Mouse (Mus musculus): ENCODE results near the gene Sdhb. TPM values are rescaled to one million over a fixed set of nuclear protein-coding genes. Genes with fewer than 3 reads are reported as not detected.

The Sdhb gene
- polyA plus RNA-seq, 1 experiment from 2014 or later = 430 TPM

DNA sequence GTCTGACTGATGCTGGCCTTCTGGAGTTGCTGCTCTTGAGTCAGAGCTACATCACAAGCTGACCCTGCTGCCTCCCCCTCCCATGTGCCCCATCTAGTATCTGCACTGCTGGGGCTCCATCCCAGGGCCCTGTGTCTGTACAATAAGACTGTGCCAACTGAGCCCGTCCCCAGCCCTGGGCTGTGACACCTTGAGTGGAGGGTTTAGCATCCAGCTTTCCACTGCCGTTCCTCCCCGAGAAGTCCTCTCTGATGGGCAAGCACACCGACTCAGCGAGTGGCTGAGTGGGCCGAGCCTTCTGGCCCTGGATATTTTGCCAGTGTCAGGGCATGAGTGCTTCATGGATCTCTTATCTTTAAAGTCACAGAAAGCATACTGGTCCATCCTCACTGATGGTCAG is 13.4 kb downstream of the Sdhb start:
- no peak overlapping the region for H3K4me2 ChIP-seq (ENCODE audit: low read depth, low read length)
- H3K4me1 ChIP-seq (ENCODE audit: control insufficient read depth, insufficient read depth, low read length) = no peaks in the 10 kb centered on the region
- no peaks in the 10 kb centered on the region for H3K9me3 ChIP-seq (replicated peaks; ENCODE audit: control insufficient read depth, low read length)
- H3K9ac ChIP-seq (replicated peaks; ENCODE audit: low read length) = no peak overlapping the region
- H3K4me3 ChIP-seq (ENCODE audit: low read depth, low read length) = no peak overlapping the region
- H3K36me3 ChIP-seq (replicated peaks; ENCODE audit: control insufficient read depth, insufficient read depth, low read depth, low read length) = peaks cover 25% of the 10 kb centered on the region
- no peak overlapping the region for H3K27ac ChIP-seq (replicated peaks; ENCODE audit: low read depth, low read length)
- H3K27me3 ChIP-seq (ENCODE audit: control insufficient read depth, insufficient read depth, low read length) = no peaks in the 10 kb centered on the region
- ATAC-seq (replicated peaks; ENCODE audit: insufficient number of reproducible peaks, low FRiP score, low TSS enrichment, low read depth) (no peak), DNase-seq (ENCODE audit: low spot score) (no peak)
- WGBS = 95% methylated on average over 6 of the region's 6 CpGs

DNA sequence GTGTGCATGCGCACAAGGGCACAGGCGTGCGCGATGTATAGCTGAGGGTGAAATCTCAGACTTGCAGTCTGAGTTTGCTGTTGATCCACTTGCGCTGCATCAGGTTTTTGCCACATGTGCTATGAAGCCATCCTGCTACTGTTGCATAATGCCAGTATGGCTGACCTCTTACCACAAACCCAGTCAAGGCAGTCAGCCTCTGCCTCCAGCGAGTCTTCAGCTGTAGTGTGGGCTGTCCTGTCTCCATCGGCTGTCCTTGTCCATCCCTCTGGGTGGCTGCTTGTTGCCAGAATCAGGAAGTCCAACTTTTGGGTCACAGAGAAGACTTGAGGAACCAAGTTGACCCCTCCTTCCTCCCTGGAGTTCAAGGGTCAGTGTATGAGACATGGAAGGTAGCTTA is 14.4 kb downstream of the Sdhb start:
- Histone ChIP-seq H3K36me3 (replicated peaks; ENCODE audit: control insufficient read depth, insufficient read depth, low read depth, low read length) (peaks cover 26% of the 10 kb centered on the region), H3K4me2 (ENCODE audit: low read depth, low read length) (no peak overlapping the region), H3K9me3 (replicated peaks; ENCODE audit: control insufficient read depth, low read length) (no peaks in the 10 kb centered on the region), H3K27ac (replicated peaks; ENCODE audit: low read depth, low read length) (no peak overlapping the region), H3K4me1 (ENCODE audit: control insufficient read depth, insufficient read depth, low read length) (no peaks in the 10 kb centered on the region), H3K4me3 (ENCODE audit: low read depth, low read length) (no peak overlapping the region), H3K27me3 (ENCODE audit: control insufficient read depth, insufficient read depth, low read length) (no peaks in the 10 kb centered on the region), H3K9ac (replicated peaks; ENCODE audit: low read length) (no peak overlapping the region)
- ATAC-seq (replicated peaks; ENCODE audit: insufficient number of reproducible peaks, low FRiP score, low TSS enrichment, low read depth) (no peak), DNase-seq (ENCODE audit: low spot score) (no peak)
- 95% methylated on average over 7 of the region's 7 CpGs for WGBS

DNA sequence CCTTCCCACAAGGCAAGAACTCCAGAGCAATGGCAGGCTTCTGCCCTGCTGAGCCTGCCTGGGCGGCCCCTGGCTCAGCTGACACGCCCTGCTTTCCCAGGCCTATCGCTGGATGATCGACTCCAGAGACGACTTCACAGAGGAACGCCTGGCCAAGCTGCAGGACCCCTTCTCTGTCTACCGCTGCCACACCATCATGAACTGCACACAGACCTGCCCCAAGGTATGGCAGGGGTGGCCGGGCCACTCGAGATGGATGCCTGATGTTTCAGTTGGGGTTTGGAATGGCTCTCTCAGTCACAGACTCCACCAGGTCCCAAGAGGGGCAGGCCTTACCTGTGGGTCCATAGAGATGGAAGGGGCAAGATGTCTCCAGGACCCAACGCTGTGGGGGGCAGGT is 16.3 kb downstream of the Sdhb start:
- 90% methylated on average over 10 of the region's 10 CpGs for WGBS
- no peak for ATAC-seq (replicated peaks; ENCODE audit: insufficient number of reproducible peaks, low FRiP score, low TSS enrichment, low read depth)
- H3K36me3 ChIP-seq (replicated peaks; ENCODE audit: control insufficient read depth, insufficient read depth, low read depth, low read length) = peaks cover 24% of the 10 kb centered on the region

DNA sequence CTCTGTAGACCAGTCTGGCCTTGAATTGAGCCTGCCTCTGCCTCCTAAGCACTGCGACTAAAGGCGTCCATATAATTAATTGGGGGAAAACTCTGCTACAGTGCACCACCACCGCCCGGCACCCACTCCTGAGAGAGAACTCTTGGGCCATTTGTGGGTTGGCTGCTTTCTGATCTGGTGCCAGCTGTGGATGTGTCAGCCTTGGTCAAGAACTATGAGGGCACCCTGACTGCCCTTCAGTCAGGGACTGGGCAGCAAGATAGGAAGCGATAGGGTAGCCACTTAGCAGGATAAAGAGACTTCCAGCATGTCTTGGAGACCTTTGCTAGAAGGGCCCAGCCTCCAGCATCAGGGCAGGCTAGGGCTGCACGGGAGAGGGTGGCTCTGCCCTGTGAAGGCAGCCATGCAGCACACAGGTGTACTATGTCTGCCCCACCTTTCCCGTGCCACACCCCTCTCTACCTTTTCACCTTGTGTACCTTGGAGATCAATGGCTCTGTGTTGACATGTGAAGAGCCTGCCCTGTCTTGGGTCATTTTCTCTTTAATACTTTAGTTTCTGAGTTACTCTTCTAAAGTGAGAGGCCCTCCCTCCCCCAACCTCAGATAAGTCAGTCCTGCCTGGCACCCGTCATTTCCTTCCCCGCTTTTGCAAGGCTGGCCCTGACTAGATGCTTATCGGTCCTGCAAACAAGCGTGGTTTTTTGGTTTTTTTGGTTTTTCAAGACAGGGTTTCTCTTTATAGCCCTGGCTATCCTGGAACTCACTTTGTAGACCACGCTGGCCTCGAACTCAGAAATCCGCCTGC is 17.1 kb downstream of the Sdhb start:
- Histone ChIP-seq H3K4me3 (ENCODE audit: low read depth, low read length) (no peak overlapping the region), H3K27me3 (ENCODE audit: control insufficient read depth, insufficient read depth, low read length) (no peaks in the 10 kb centered on the region), H3K36me3 (replicated peaks; ENCODE audit: control insufficient read depth, insufficient read depth, low read depth, low read length) (peaks cover 21% of the 10 kb centered on the region), H3K4me1 (ENCODE audit: control insufficient read depth, insufficient read depth, low read length) (no peaks in the 10 kb centered on the region), H3K9me3 (replicated peaks; ENCODE audit: control insufficient read depth, low read length) (no peaks in the 10 kb centered on the region), H3K9ac (replicated peaks; ENCODE audit: low read length) (no peak overlapping the region), H3K4me2 (ENCODE audit: low read depth, low read length) (no peak overlapping the region), H3K27ac (replicated peaks; ENCODE audit: low read depth, low read length) (no peak overlapping the region)
- ATAC-seq (replicated peaks; ENCODE audit: insufficient number of reproducible peaks, low FRiP score, low TSS enrichment, low read depth) (no peak), DNase-seq (ENCODE audit: low spot score) (no peak)
- WGBS = 92% methylated on average over 14 of the region's 14 CpGs

More for the DNA sequence above, 16.3 kb downstream of the Sdhb start:
- Histone ChIP-seq H3K27ac (replicated peaks; ENCODE audit: low read depth, low read length) (no peak overlapping the region), H3K9ac (replicated peaks; ENCODE audit: low read length) (no peak overlapping the region), H3K27me3 (ENCODE audit: control insufficient read depth, insufficient read depth, low read length) (no peaks in the 10 kb centered on the region), H3K4me2 (ENCODE audit: low read depth, low read length) (no peak overlapping the region), H3K9me3 (replicated peaks; ENCODE audit: control insufficient read depth, low read length) (no peaks in the 10 kb centered on the region), H3K4me1 (ENCODE audit: control insufficient read depth, insufficient read depth, low read length) (no peaks in the 10 kb centered on the region), H3K4me3 (ENCODE audit: low read depth, low read length) (no peak overlapping the region)
- DNase-seq (ENCODE audit: low spot score) = no peak

DNA sequence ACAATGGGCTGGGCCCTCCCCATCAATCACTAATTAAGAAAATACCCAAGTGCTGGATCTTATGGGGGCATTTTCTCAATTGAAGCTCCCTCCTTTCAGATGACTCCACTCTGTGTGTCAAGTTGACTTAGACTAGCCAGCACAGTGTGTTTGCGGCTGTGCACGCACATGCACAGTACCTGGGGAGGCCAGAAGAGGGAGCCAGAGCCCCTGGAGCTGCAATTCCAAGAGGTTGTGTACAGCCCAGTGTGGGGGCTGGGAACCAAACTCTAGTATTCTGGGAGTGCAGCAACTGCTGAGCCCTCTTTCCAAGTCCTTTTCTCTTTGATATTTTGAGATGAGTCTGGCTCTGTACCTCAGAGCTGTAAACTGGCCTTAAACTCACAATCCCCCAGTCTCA is 20.6 kb downstream of the Sdhb start:
- 91% methylated on average over 2 of the region's 2 CpGs for WGBS
- H3K4me2 ChIP-seq (ENCODE audit: low read depth, low read length) = no peak overlapping the region
- ATAC-seq (replicated peaks; ENCODE audit: insufficient number of reproducible peaks, low FRiP score, low TSS enrichment, low read depth) = no peak
- no peaks in the 10 kb centered on the region for H3K27me3 ChIP-seq (ENCODE audit: control insufficient read depth, insufficient read depth, low read length)
- no peak for DNase-seq (ENCODE audit: low spot score)
- peaks cover 8% of the 10 kb centered on the region for H3K36me3 ChIP-seq (replicated peaks; ENCODE audit: control insufficient read depth, insufficient read depth, low read depth, low read length)
- no peak overlapping the region for H3K27ac ChIP-seq (replicated peaks; ENCODE audit: low read depth, low read length)
- no peak overlapping the region for H3K4me3 ChIP-seq (ENCODE audit: low read depth, low read length)
- H3K4me1 ChIP-seq (ENCODE audit: control insufficient read depth, insufficient read depth, low read length) = no peaks in the 10 kb centered on the region
- H3K9me3 ChIP-seq (replicated peaks; ENCODE audit: control insufficient read depth, low read length) = no peaks in the 10 kb centered on the region
- no peak overlapping the region for H3K9ac ChIP-seq (replicated peaks; ENCODE audit: low read length)

DNA sequence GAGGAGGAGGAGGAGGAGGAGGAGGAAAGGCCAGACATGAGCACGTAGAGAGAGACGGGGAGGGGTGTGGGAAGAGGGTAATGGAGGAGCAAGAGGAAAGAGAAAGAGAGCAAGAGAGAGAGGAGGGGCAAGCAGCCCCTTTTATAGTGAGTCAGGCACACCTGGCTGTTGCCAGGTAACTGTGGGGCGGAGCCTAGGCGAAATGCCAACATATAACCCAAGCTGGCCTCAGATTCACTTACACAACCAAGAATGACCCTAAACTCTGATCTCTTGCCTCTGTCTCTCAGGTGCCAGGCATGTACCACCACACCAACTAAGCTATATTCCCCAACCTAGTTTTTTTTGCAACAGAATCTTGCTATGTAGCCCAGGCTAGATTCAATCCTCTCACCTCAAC is 21.8 kb downstream of the Sdhb start:
- no peak overlapping the region for H3K27ac ChIP-seq (replicated peaks; ENCODE audit: low read depth, low read length)
- ATAC-seq (replicated peaks; ENCODE audit: insufficient number of reproducible peaks, low FRiP score, low TSS enrichment, low read depth) = no peak

DNA sequence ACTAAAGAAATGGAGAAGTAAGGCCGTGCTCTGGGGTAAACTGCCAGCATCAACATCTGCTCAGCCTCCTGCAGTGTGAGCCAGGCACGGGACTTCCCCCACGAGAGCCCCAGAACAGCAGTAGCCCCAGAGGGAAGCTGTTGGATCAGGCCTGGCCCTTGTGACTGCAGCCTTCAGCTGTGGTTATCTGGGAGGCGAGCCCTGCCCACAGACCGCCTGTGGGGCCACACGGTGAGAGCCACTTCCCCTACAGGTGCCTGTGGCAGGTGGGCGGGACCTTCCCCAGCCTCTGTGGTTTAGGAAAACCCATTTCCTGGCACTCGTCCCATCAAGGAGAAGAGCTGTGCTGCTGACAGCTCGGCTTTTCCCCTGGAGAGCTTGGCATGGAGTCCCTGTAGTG is 22.4 kb downstream of the Sdhb start:
- Histone ChIP-seq H3K27ac (replicated peaks; ENCODE audit: low read depth, low read length) (no peak overlapping the region), H3K4me3 (ENCODE audit: low read depth, low read length) (no peak overlapping the region), H3K9ac (replicated peaks; ENCODE audit: low read length) (no peak overlapping the region), H3K4me1 (ENCODE audit: control insufficient read depth, insufficient read depth, low read length) (no peaks in the 10 kb centered on the region), H3K4me2 (ENCODE audit: low read depth, low read length) (no peak overlapping the region), H3K27me3 (ENCODE audit: control insufficient read depth, insufficient read depth, low read length) (no peaks in the 10 kb centered on the region), H3K36me3 (replicated peaks; ENCODE audit: control insufficient read depth, insufficient read depth, low read depth, low read length) (peaks cover 4% of the 10 kb centered on the region), H3K9me3 (replicated peaks; ENCODE audit: control insufficient read depth, low read length) (no peaks in the 10 kb centered on the region)
- ATAC-seq (replicated peaks; ENCODE audit: insufficient number of reproducible peaks, low FRiP score, low TSS enrichment, low read depth) (no peak), DNase-seq (ENCODE audit: low spot score) (peak; percentile 3)
- WGBS = 14% methylated on average over 9 of the region's 9 CpGs

More for the DNA sequence above, 21.8 kb downstream of the Sdhb start:
- no peak overlapping the region for H3K4me2 ChIP-seq (ENCODE audit: low read depth, low read length)
- DNase-seq (ENCODE audit: low spot score) = no peak
- no peak overlapping the region for H3K4me3 ChIP-seq (ENCODE audit: low read depth, low read length)
- no peak overlapping the region for H3K9ac ChIP-seq (replicated peaks; ENCODE audit: low read length)
- no peaks in the 10 kb centered on the region for H3K27me3 ChIP-seq (ENCODE audit: control insufficient read depth, insufficient read depth, low read length)
- peaks cover 6% of the 10 kb centered on the region for H3K36me3 ChIP-seq (replicated peaks; ENCODE audit: control insufficient read depth, insufficient read depth, low read depth, low read length)
- WGBS = 52% methylated on average over 4 of the region's 4 CpGs
- H3K9me3 ChIP-seq (replicated peaks; ENCODE audit: control insufficient read depth, low read length) = no peaks in the 10 kb centered on the region
- no peaks in the 10 kb centered on the region for H3K4me1 ChIP-seq (ENCODE audit: control insufficient read depth, insufficient read depth, low read length)

DNA sequence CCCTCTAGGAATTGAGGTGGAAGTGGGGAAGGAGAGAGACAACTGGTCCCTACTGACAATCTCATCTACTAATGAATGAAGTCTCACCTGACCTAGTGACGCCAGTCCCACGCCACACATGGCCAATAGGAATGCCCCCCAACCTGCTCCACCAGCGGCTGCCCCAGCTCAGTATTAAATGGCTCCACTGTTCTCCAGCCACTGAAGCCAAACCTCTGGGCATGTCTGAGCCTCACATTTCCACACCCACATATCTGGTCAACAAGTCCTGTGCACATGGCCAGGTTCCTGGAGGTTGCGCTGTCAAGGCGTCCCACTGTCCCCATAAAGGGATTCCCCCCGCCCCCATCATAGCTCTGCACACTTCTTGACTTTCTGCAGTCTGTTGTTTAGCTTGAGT is 23.5 kb downstream of the Sdhb start:
- no peak overlapping the region for H3K9ac ChIP-seq (replicated peaks; ENCODE audit: low read length)
- H3K9me3 ChIP-seq (replicated peaks; ENCODE audit: control insufficient read depth, low read length) = no peaks in the 10 kb centered on the region
- no peak overlapping the region for H3K4me3 ChIP-seq (ENCODE audit: low read depth, low read length)
- DNase-seq (ENCODE audit: low spot score) (no peak), ATAC-seq (replicated peaks; ENCODE audit: insufficient number of reproducible peaks, low FRiP score, low TSS enrichment, low read depth) (no peak)
- 83% methylated on average over 6 of the region's 6 CpGs for WGBS
- no peak overlapping the region for H3K4me2 ChIP-seq (ENCODE audit: low read depth, low read length)
- H3K27ac ChIP-seq (replicated peaks; ENCODE audit: low read depth, low read length) = no peak overlapping the region
- H3K36me3 ChIP-seq (replicated peaks; ENCODE audit: control insufficient read depth, insufficient read depth, low read depth, low read length) = no peaks in the 10 kb centered on the region; the same call in 1 of the 2 replicates
- H3K27me3 ChIP-seq (ENCODE audit: control insufficient read depth, insufficient read depth, low read length) = no peaks in the 10 kb centered on the region
- no peaks in the 10 kb centered on the region for H3K4me1 ChIP-seq (ENCODE audit: control insufficient read depth, insufficient read depth, low read length)

Measured in embryonic facial prominence, embryonic 11.5 days (tissue).